Mouse (Mus musculus) left cerebral cortex, adult 2 months (tissue): Measurements from ENCODE around the gene Fignl2. TPM values are rescaled to one million over a fixed set of nuclear protein-coding genes. Genes with fewer than 3 reads are reported as not detected.

Experiments
- DNase-seq, 2 experiments: peaks; one replicate each; pipeline ENCODE4 v3.0.0; 2021 to 2022; ENCODE audit warnings: low spot score in 2 of 2, mixed read lengths in 1 of 2; ENCODE audit errors: extremely low spot score in 1 of 2
- H3K27ac ChIP-seq: fragments of 200-600 bp; 2 replicates; pipeline ENCODE4 v1.8.1; 2022
- H3K4me3 ChIP-seq: fragments of 200-600 bp; 2 replicates; pipeline ENCODE4 v1.8.1; 2022
- CTCF ChIP-seq: fragments of 200-600 bp; IDR thresholded peaks from 2 replicates; pipeline ENCODE4 v1.8.1; 2022; ENCODE audit warnings: antibody characterized with exemption, mild to moderate bottlenecking, moderate library complexity
- intact Hi-C: fragments of 180-260 bp; cut with DNase I; formaldehyde crosslinking; loops from one replicate; pipeline ENCODE4 v1.15.1; 2025
- total RNA-seq, 2 experiments: library from RNA; stranded (reverse); gene quantifications; 2 replicates each; pipeline ENCODE4 v1.2.3; 2021

Gene Fignl2
- total RNA-seq, 2 experiments from 2014 or later: 1.2 to 1.4 TPM

DNA sequence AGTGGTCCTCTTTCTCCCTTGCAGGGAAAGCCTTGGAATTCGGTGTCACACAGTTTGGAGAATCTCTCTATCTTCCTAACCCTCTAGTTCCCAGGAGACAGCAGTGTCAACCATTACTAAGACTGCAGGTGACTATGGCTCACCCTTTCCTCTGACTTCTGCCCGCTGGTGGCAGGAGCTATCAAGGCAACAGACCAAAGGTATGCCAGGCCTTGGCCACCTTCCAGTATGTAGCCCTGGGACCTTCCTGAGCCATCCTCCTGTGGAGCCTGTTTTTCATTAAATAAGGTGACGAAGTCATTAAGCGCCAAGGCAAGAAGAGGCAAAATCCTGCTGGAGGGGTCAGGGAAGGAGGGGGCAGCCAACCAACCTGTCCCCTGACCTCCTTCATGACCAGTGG, 3.2 kb downstream of the Fignl2 start:
- intact Hi-C loops: no loop called here
- H3K27ac ChIP-seq: no peak overlapping the region
- H3K4me3 ChIP-seq: no peak overlapping the region
- no peak for DNase-seq
- no peak for TF ChIP-seq CTCF

GRCm38 (mm10) chr15:101074067-101074466, 4.3 kb downstream of the Fignl2 start:
- intact Hi-C loops: no loop called here
- TF ChIP-seq CTCF: no peak
- H3K27ac ChIP-seq: no peak overlapping the region
- H3K4me3 ChIP-seq: no peak overlapping the region
- no peak for DNase-seq

- Histone ChIP-seq H3K4me3 (no peak overlapping the region), H3K27ac (no peak overlapping the region)
- no peak for TF ChIP-seq CTCF
- no peak for DNase-seq
- intact Hi-C loops: no loop called here
These were observed 5.6 kb downstream of the Fignl2 start for GRCm38 (mm10) chr15:101072736-101073135.

DNA sequence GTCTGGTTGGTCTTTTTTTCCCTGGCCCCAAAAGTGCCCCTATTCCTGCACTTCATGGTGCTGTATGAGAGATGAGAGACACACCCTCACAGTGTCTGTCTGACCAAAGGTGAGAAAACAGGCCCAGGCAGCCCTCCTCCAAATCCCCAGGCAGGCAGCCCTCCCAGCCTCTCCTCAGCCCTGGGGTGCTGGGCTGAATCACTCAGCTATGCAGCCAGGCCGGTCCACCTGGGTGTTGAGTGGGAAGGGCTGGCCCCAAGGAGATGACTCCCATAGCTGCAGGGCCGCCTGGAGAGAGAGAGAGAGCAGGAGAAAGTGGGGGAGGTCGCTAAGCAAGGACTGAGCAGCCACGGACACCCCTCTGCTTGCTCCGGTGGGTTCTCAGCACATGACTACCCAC, 7.6 kb downstream of the Fignl2 start:
- H3K27ac ChIP-seq: no peak overlapping the region
- no peak for DNase-seq
- intact Hi-C loops: no loop called here
- no peak for TF ChIP-seq CTCF
- no peak overlapping the region for H3K4me3 ChIP-seq

DNA sequence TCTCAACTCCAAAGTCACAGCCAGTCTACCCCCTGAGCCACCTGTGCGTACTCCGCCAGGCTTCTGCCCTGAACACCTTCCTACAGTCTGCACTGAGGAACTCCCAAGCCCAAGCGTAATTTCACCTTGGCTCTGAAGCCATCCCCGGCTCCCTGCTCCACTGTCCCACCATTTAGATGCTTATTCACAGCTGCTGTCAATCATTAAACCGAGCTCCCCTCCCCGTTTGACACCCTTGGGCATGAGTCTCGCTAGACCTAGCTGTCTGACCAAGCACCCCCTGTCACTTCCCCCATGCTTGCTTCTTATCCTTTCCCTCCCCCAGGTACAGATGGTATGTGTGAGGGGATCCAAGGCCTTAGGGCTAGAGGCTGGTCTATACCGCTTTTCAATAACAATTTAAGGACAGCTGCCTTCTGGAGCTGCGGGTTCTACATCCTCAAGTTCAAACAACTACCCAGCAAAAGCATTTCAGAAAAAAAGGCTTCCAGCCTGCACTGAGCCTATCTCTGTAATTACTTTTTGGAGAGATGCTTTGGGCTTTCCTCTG, 8.7 kb downstream of the Fignl2 start:
- intact Hi-C loops: no loop called here
- no peak overlapping the region for H3K27ac ChIP-seq
- no peak overlapping the region for H3K4me3 ChIP-seq
- TF ChIP-seq CTCF: no peak
- DNase-seq: no peak

- intact Hi-C loops: no loop called here
- no peak overlapping the region for H3K27ac ChIP-seq
- no peak for DNase-seq
These were observed 9.7 kb downstream of the Fignl2 start for GRCm38 (mm10) chr15:101068671-101069070.

GRCm38 (mm10) chr15:101068029-101068428, 10.3 kb downstream of the Fignl2 start:
- intact Hi-C loops: no loop called here
- no peak for TF ChIP-seq CTCF
- H3K27ac ChIP-seq: no peak overlapping the region

More at GRCm38 (mm10) chr15:101068671-101069070, 9.7 kb downstream of the Fignl2 start:
- no peak for TF ChIP-seq CTCF
- no peak overlapping the region for H3K4me3 ChIP-seq

DNA sequence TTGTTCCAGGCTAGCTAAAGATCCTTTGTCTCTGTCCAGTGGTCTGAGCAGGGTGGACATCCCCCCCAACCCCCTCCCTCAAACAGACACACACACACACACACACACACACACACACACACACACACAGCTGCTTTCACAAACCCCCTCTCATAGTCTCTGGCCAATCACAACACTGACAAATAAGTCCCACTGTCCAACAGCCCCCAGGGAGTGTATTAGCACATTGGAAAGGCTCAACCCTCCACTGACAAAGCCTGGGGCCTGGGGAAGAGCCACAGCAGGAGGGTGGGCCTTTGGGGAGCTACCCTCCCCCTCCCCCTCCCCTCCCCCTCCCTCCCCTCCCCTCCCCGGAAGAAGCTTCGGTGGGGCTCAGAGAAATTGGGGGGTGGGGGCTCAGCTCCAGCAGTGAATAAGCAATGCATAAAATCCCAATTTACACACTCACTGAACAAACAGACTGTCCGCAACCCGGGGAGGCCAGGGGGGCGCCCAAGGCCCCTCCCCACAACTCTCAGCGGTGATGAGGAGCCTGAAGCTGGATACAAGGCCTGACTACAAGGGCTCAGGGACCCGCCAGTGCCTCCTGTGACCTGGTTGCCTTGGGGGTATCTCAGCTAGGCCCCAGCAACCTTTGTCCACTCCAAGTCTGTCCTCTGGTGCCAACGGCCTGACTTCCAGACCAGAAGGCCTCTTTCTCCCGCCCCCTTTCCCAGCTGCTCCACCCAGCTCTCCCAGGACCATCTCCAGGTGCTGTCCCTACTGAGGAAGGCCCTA, 11.3 kb downstream of the Fignl2 start:
- TF ChIP-seq CTCF: no peak
- H3K4me3 ChIP-seq: no peak overlapping the region
- intact Hi-C loops: no loop called here
- no peak for DNase-seq
- H3K27ac ChIP-seq: no peak overlapping the region

More at GRCm38 (mm10) chr15:101068029-101068428, 10.3 kb downstream of the Fignl2 start:
- DNase-seq: no peak
- H3K4me3 ChIP-seq: no peak overlapping the region

DNA sequence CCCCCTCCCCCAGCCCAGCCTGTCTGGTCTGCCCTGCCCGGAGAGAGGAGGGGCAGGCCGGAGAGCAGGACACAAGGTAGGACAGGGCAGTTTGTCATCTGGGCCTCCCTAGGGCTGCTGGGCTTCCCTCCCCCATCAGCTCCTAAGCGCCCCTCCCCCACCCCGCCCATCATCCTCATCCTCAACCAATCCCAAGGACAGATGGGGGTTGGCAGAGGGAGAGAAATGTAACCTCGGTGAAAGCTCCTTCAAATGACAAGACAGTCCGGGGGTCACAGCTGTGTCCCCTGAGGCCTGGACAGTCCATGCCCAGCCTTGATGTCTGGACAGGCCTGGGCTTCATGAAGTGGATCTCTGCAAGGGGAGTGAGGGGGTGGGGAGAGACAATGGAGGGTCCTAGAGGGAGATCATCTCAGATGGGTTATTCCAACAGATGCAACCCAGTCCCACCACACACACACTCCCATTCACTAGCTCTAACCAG, 12.0 kb downstream of the Fignl2 start:
- no peak for TF ChIP-seq CTCF
- intact Hi-C loops: no loop called here
- no peak for DNase-seq
- Histone ChIP-seq H3K27ac (no peak overlapping the region), H3K4me3 (no peak overlapping the region)

GRCm38 (mm10) chr15:101065069-101065468, 13.3 kb downstream of the Fignl2 start:
- H3K27ac ChIP-seq: no peak overlapping the region
- intact Hi-C loops: no loop called here
- no peak for TF ChIP-seq CTCF
- H3K4me3 ChIP-seq: no peak overlapping the region
- no peak for DNase-seq

- no peak for TF ChIP-seq CTCF
- Histone ChIP-seq H3K27ac (no peak overlapping the region), H3K4me3 (no peak overlapping the region)
- intact Hi-C loops: no loop called here
- no peak for DNase-seq
These were observed 18.0 kb downstream of the Fignl2 start for GRCm38 (mm10) chr15:101060280-101060852.

DNA sequence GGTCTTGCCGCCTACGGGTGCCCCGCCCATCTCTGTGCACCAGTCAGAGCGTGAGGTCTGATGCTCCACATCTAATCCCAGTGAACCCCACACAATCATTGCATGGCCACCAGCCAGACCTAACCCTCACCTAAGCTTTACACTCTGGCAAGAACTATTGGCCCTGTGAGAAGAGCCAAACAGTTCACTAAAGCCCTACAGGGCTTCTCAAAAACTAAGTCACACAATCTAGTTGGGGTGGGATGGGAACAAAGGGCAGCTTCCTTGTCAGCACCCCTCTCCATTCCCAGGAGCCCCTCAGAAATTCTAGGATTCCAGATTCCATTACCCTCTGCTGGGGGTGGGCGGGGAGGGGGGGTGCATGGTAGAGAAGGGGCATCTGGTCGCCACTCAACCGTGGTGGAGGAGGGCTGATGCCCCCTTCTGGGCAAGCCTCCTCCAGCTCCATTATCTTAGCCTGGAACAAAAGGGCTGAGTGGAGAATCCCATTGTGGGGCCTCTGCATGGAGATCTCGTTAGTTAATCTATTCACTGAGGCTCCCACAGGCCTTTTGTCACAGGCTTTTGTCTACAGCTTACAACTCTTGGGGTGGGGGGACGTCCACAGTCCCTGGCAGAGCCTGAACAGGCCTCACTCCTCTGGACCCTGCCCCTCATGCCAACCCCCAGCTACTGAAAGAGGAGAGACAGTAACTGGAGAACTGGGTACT, 18.6 kb downstream of the Fignl2 start:
- no peak overlapping the region for H3K27ac ChIP-seq
- no peak for TF ChIP-seq CTCF
- H3K4me3 ChIP-seq: no peak overlapping the region
- no peak for DNase-seq
- intact Hi-C loops: no loop called here
